Mouse (Mus musculus) MEL (cell line): ENCODE data around the gene Ift81. TPM values are rescaled to one million over a fixed set of nuclear protein-coding genes. Genes with fewer than 3 reads are reported as not detected.

Experiments
- DNase-seq: peaks from one replicate; pipeline ENCODE4 v3.0.0; 2011; ENCODE audit warnings: low read depth, low spot score
- H3K27ac ChIP-seq: 2 replicates; pipeline ENCODE4 v1.5.1; 2012; ENCODE audit warnings: low read depth, mild to moderate bottlenecking, control low read depth, low read length, moderate library complexity; ENCODE audit not compliant: control insufficient read depth
- H3K27me3 ChIP-seq, 2 experiments: fragments of 150-350 bp in 1 of 2; sonication (generic) in 1 of 2; 2 replicates each; pipeline ENCODE4 v1.6.1; 2012; ENCODE audit warnings: low read length in 2 of 2, mild to moderate bottlenecking in 2 of 2, improper control_type of control experiment in 1 of 2, moderate library complexity in 1 of 2; ENCODE audit not compliant: insufficient read depth in 2 of 2, control insufficient read depth in 1 of 2
- H3K36me3 ChIP-seq, 2 experiments: 2 replicates each; pipeline ENCODE4 v1.6.1; 2012 to 2014; ENCODE audit warnings: low read length in 2 of 2, improper control_type of control experiment in 1 of 2, inconsistent platforms in 1 of 2, mild to moderate bottlenecking in 1 of 2; ENCODE audit not compliant: insufficient read depth in 2 of 2, control insufficient read depth in 1 of 2
- H3K4me1 ChIP-seq, 2 experiments: fragments of 150-350 bp in 1 of 2; sonication (generic) in 1 of 2; 2 replicates each; pipeline ENCODE4 v1.6.1; 2012; ENCODE audit warnings: low read length in 2 of 2, improper control_type of control experiment in 1 of 2, mild to moderate bottlenecking in 1 of 2; ENCODE audit not compliant: insufficient read depth in 2 of 2, control insufficient read depth in 1 of 2
- H3K4me3 ChIP-seq, 2 experiments: fragments of 150-350 bp in 1 of 2; sonication (generic) in 1 of 2; 2 replicates each; pipeline ENCODE4 v1.5.1; 2012; ENCODE audit warnings: low read depth in 2 of 2, low read length in 2 of 2, mild to moderate bottlenecking in 2 of 2, moderate library complexity in 2 of 2, control low read depth in 1 of 2, improper control_type of control experiment in 1 of 2; ENCODE audit not compliant: control insufficient read depth in 1 of 2, insufficient read depth in 1 of 2
- H3K79me2 ChIP-seq: 2 replicates; pipeline ENCODE4 v1.6.1; 2012; ENCODE audit warnings: mild to moderate bottlenecking, low read length, moderate library complexity; ENCODE audit not compliant: control insufficient read depth, poor library complexity, insufficient read depth
- H3K9ac ChIP-seq: 2 replicates; pipeline ENCODE4 v1.6.1; 2012; ENCODE audit warnings: low read depth, mild to moderate bottlenecking, control low read depth, low read length, moderate library complexity; ENCODE audit not compliant: control insufficient read depth, poor library complexity, severe bottlenecking
- H3K9me3 ChIP-seq: fragments of 150-350 bp; sonication (generic); replicated peaks from 2 replicates; pipeline ENCODE4 v1.6.1; 2012; ENCODE audit warnings: mild to moderate bottlenecking, low read length, improper control_type of control experiment, moderate library complexity; ENCODE audit not compliant: insufficient read depth
- BHLHE40 ChIP-seq: IDR thresholded peaks from 2 replicates; pipeline ENCODE4 v1.6.1; 2012; ENCODE audit warnings: low read depth, mild to moderate bottlenecking, inconsistent platforms, low read length, improper control_type of control experiment, borderline replicate concordance
- CHD1 ChIP-seq: IDR thresholded peaks from 2 replicates; pipeline ENCODE4 v1.6.1; 2012; ENCODE audit warnings: low read depth, mild to moderate bottlenecking, inconsistent platforms, low read length, improper control_type of control experiment
- CHD2 ChIP-seq: IDR thresholded peaks from 2 replicates; pipeline ENCODE4 v1.6.1; 2011; ENCODE audit warnings: low read length, improper control_type of control experiment
- CTCF ChIP-seq, 3 experiments: IDR thresholded peaks in 2 of 3; conservative IDR thresholded peaks in 1 of 3; 2 replicates each; pipeline ENCODE4 v1.5.1; 2011 to 2012; ENCODE audit warnings: low read length in 3 of 3, low read depth in 2 of 3, mild to moderate bottlenecking in 2 of 3, improper control_type of control experiment in 1 of 3, inconsistent platforms in 1 of 3, mixed read lengths in 1 of 3, moderate library complexity in 1 of 3; ENCODE audit not compliant: control insufficient read depth in 1 of 3, insufficient read depth in 1 of 3, poor library complexity in 1 of 3, severe bottlenecking in 1 of 3
- E2F4 ChIP-seq: IDR thresholded peaks from 2 replicates; pipeline ENCODE4 v1.6.1; 2011; ENCODE audit warnings: low read depth, low read length, improper control_type of control experiment, borderline replicate concordance
- ELF1 ChIP-seq: IDR thresholded peaks from 2 replicates; pipeline ENCODE4 v1.6.1; 2014; ENCODE audit warnings: low read depth, mild to moderate bottlenecking, inconsistent platforms, low read length, improper control_type of control experiment, moderate library complexity
- EP300 ChIP-seq, 2 experiments: IDR thresholded peaks; 2 replicates each; pipeline ENCODE4 v1.6.1; 2011; ENCODE audit warnings: improper control_type of control experiment in 2 of 2, low read length in 2 of 2, low read depth in 1 of 2, mild to moderate bottlenecking in 1 of 2
- ETS1 ChIP-seq: IDR thresholded peaks from 2 replicates; pipeline ENCODE4 v1.6.1; 2012; ENCODE audit warnings: low read depth, mild to moderate bottlenecking, inconsistent platforms, low read length, improper control_type of control experiment, moderate library complexity
- GABPA ChIP-seq: IDR thresholded peaks from 2 replicates; pipeline ENCODE4 v1.6.1; 2012; ENCODE audit warnings: low read depth, mild to moderate bottlenecking, inconsistent platforms, low read length, improper control_type of control experiment, moderate library complexity
- GATA1 ChIP-seq: IDR thresholded peaks from 2 replicates; pipeline ENCODE4 v1.6.1; 2011; ENCODE audit warnings: low read depth, low read length, improper control_type of control experiment
- HCFC1 ChIP-seq: IDR thresholded peaks from 2 replicates; pipeline ENCODE4 v1.6.1; 2012; ENCODE audit warnings: low read depth, mild to moderate bottlenecking, inconsistent platforms, low read length, improper control_type of control experiment, moderate library complexity
- KAT2A ChIP-seq: conservative IDR thresholded peaks from 2 replicates; pipeline ENCODE4 v1.6.1; 2012; ENCODE audit warnings: low read depth, low read length, improper control_type of control experiment, inconsistent platforms
- MAX ChIP-seq: IDR thresholded peaks from 2 replicates; pipeline ENCODE4 v1.6.1; 2011; ENCODE audit warnings: low read length, improper control_type of control experiment
- MXI1 ChIP-seq: IDR thresholded peaks from 2 replicates; pipeline ENCODE4 v1.6.1; 2011; ENCODE audit warnings: mild to moderate bottlenecking, low read depth, low read length, improper control_type of control experiment
- MYB ChIP-seq: IDR thresholded peaks from 2 replicates; pipeline ENCODE4 v1.6.1; 2011; ENCODE audit warnings: mild to moderate bottlenecking, low read depth, low read length, improper control_type of control experiment
- MYC ChIP-seq: IDR thresholded peaks from 2 replicates; pipeline ENCODE4 v1.6.1; 2011; ENCODE audit warnings: low read depth, mild to moderate bottlenecking, low read length, improper control_type of control experiment, moderate library complexity
- NELFE ChIP-seq: IDR thresholded peaks from 2 replicates; pipeline ENCODE4 v1.6.1; 2011; ENCODE audit warnings: low read depth, low read length, improper control_type of control experiment
- POLR2A ChIP-seq, 2 experiments: IDR thresholded peaks; 2 replicates each; pipeline ENCODE4 v1.6.1; 2011 to 2012; ENCODE audit warnings: low read length in 2 of 2, mild to moderate bottlenecking in 2 of 2, control low read depth in 1 of 2, improper control_type of control experiment in 1 of 2, low read depth in 1 of 2, moderate library complexity in 1 of 2; ENCODE audit not compliant: control insufficient read depth in 1 of 2, insufficient read depth in 1 of 2, poor library complexity in 1 of 2
- POLR2AphosphoS2 ChIP-seq: IDR thresholded peaks from 2 replicates; pipeline ENCODE4 v1.6.1; 2011; ENCODE audit warnings: low read length, improper control_type of control experiment
- POLR2AphosphoS5 ChIP-seq: IDR thresholded peaks from 2 replicates; pipeline ENCODE4 v1.6.1; 2012; ENCODE audit warnings: low read depth, borderline replicate concordance, mild to moderate bottlenecking, inconsistent platforms, low read length, moderate library complexity, mixed read lengths
- RCOR1 ChIP-seq: IDR thresholded peaks from 2 replicates; pipeline ENCODE4 v1.6.1; 2012; ENCODE audit warnings: low read depth, mild to moderate bottlenecking, inconsistent platforms, low read length, improper control_type of control experiment
- SIN3A ChIP-seq: IDR thresholded peaks from 2 replicates; pipeline ENCODE4 v1.6.1; 2012; ENCODE audit warnings: low read length, improper control_type of control experiment, inconsistent platforms
- TAL1 ChIP-seq: IDR thresholded peaks from 2 replicates; pipeline ENCODE4 v1.6.1; 2012; ENCODE audit warnings: mild to moderate bottlenecking, inconsistent platforms, low read length, moderate library complexity, mixed read lengths
- TBP ChIP-seq: IDR thresholded peaks from 2 replicates; pipeline ENCODE4 v1.8.0; 2011; ENCODE audit warnings: low read depth, low read length, improper control_type of control experiment
- TCF12 ChIP-seq: IDR thresholded peaks from 2 replicates; pipeline ENCODE4 v1.6.1; 2014; ENCODE audit warnings: low read depth, mild to moderate bottlenecking, inconsistent platforms, low read length, improper control_type of control experiment, moderate library complexity
- UBTF ChIP-seq: IDR thresholded peaks from 2 replicates; pipeline ENCODE4 v1.6.1; 2012; ENCODE audit warnings: low read depth, mild to moderate bottlenecking, inconsistent platforms, low read length, improper control_type of control experiment, moderate library complexity, borderline replicate concordance; ENCODE audit not compliant: insufficient read depth
- USF2 ChIP-seq, 2 experiments: IDR thresholded peaks; 2 replicates each; pipeline ENCODE4 v1.6.1; 2011 to 2012; ENCODE audit warnings: improper control_type of control experiment in 2 of 2, low read length in 2 of 2, borderline replicate concordance in 1 of 2, inconsistent platforms in 1 of 2, low read depth in 1 of 2, mild to moderate bottlenecking in 1 of 2; ENCODE audit not compliant: insufficient read depth in 1 of 2
- ZC3H11A ChIP-seq: IDR thresholded peaks from 2 replicates; pipeline ENCODE4 v1.6.1; 2012; ENCODE audit warnings: low read depth, mild to moderate bottlenecking, inconsistent platforms, low read length, improper control_type of control experiment
- ZKSCAN1 ChIP-seq: IDR thresholded peaks from 2 replicates; pipeline ENCODE4 v1.6.1; 2012; ENCODE audit warnings: low read depth, mild to moderate bottlenecking, inconsistent platforms, low read length, improper control_type of control experiment, moderate library complexity
- ZMIZ1 ChIP-seq: IDR thresholded peaks from 2 replicates; pipeline ENCODE4 v1.6.1; 2012; ENCODE audit warnings: low read depth, mild to moderate bottlenecking, inconsistent platforms, low read length, improper control_type of control experiment, moderate library complexity
- ZNF384 ChIP-seq: IDR thresholded peaks from 2 replicates; pipeline ENCODE4 v1.6.1; 2012; ENCODE audit warnings: low read depth, mild to moderate bottlenecking, inconsistent platforms, low read length, improper control_type of control experiment
- polyA plus RNA-seq, 2 experiments: library from polyadenylated mRNA; stranded (reverse) in 1 of 2; unstranded in 1 of 2; fragments of >175 nt in 1 of 2; fragments of >200 nt in 1 of 2; gene quantifications; 2 replicates each; pipeline versions ENCODE4 v1.2.1 to v1.2.4; 2012; ENCODE audit warnings: low replicate concordance in 2 of 2, low read depth in 1 of 2; ENCODE audit not compliant: insufficient read length in 2 of 2, insufficient read depth in 1 of 2, missing spikeins in 1 of 2
- total RNA-seq: library from RNA; depleted of rRNA; stranded (reverse); fragments of 300-350 nt; gene quantifications from 2 replicates; pipeline ENCODE4 v1.2.3, GENCODE M21; 2012

The Ift81 gene
- total and polyA plus RNA-seq, 3 experiments = 1.5 to 1.9 TPM; not detected in 1

DNA sequence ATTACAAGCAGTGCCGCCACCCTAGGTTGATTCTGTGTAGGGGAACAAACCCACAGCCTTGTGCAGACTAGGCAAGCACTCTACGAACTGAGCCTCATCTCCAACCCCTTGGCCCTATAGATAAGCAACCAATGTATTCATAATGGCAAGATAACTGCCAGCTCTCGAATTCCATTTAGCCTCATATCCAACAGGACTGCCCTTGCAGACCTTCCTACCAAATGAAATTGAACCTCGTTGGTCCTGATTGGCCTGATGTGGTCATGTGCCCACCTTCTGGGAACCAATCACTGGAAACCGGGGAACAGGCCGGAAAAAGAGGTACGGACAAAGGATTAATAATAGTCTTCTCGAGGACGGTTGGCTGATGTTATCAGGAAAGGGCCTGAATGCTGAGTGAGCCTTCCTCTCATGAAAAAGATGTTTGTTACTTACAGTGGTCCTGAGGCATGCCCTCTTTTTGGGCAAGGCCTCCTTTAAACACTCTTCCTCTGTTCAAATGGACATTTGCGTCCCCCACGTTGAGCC is 10.7 kb upstream of the Ift81 start (continued):
- TF ChIP-seq TAL1 (peak; percentile 57), TCF12 (peak; percentile 73), CHD2 (peak; percentile 11; the same call in 1 of the 2 replicates), POLR2AphosphoS5 (peak; percentile 94; the same call in 1 of the 2 replicates), NELFE (peak; percentile 76), BHLHE40 (no peak), EP300 (IDR thresholded peaks at IDR 0.05; ENCODE audit: low read depth in 1 of 2, low read length in 2 of 2) (peak in 1 of 2 experiments; percentile 63; a peak in 3 of 4 replicates), POLR2A (IDR thresholded peaks at IDR 0.05; ENCODE audit: control insufficient read depth in 1 of 2, insufficient read depth in 1 of 2, low read depth in 1 of 2, low read length in 2 of 2, poor library complexity in 1 of 2) (peak in 1 of 2 experiments; percentile 87; a peak in 2 of 4 replicates), MYC (peak; percentile 64), ETS1 (peak; percentile 64), ZC3H11A (no peak), ZMIZ1 (peak; percentile 98), RCOR1 (no peak), E2F4 (no peak)

DNA sequence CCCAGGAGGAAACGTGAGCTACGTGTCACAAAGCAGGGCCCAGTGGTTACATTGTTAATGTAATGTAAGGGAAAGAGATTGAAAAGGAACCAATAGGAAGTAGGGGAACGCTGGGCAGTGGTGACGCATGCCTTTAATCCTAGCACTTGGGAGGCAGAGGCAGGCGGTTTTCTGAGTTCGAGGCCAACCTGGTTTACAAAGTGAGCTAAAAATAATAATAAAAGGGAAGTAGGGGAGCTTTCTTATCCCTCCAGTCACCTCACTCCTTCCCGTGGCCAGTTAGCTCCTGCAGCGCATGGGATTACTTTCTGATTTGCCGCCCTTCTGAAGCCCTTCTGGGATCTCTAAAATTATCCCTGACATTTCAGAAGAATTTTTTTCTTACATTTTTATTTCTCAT is 9.5 kb upstream of the Ift81 start:
- Histone ChIP-seq H3K27me3 (no peaks in the 10 kb centered on the region), H3K4me1 (peaks cover 10 to 38% of the 10 kb centered on the region in 2 experiments), H3K36me3 (peaks cover 0 to 17% of the 10 kb centered on the region in 2 experiments; a peak in 2 of 4 replicates), H3K79me2 (peaks cover 2% of the 10 kb centered on the region; the same call in 1 of the 2 replicates), H3K9ac (peak overlapping the region; percentile 77), H3K9me3 (no peaks in the 10 kb centered on the region), H3K27ac (peak overlapping the region; percentile 99), H3K4me3 (peak overlapping the region; percentile 64 to 69)
- peak; percentile 84 for DNase-seq
- TF ChIP-seq GATA1 = no peak
- peak; percentile 12; the same call in 1 of the 2 replicates for TF ChIP-seq SIN3A
- TF ChIP-seq MYB = no peak
- TF ChIP-seq MYC = 0 out of 2 replicates have a peak, but pooled peaks have one; percentile 46
- 0 out of 2 replicates have a peak, but pooled peaks have one; percentile 6 for TF ChIP-seq ZNF384
- TF ChIP-seq TBP = no peak
- TF ChIP-seq CHD2 = no peak
- TF ChIP-seq USF2 (IDR thresholded peaks at IDR 0.05; ENCODE audit: borderline replicate concordance in 1 of 2, insufficient read depth in 1 of 2, low read depth in 1 of 2, low read length in 2 of 2) = no peak
- TF ChIP-seq ZKSCAN1 = no peak
- no peak; the same call in 1 of the 2 replicates for TF ChIP-seq CHD1
- TF ChIP-seq UBTF = no peak
- peak; percentile 33; the same call in 1 of the 2 replicates for TF ChIP-seq NELFE
- no peak for TF ChIP-seq POLR2A (IDR thresholded peaks at IDR 0.05; ENCODE audit: control insufficient read depth in 1 of 2, insufficient read depth in 1 of 2, low read depth in 1 of 2, low read length in 2 of 2, poor library complexity in 1 of 2)
- no peak for TF ChIP-seq CTCF (IDR thresholded peaks at IDR 0.05 in 2 of 3, conservative IDR thresholded peaks at IDR 0.05 in 1 of 3; ENCODE audit: control insufficient read depth in 1 of 3, insufficient read depth in 1 of 3, low read depth in 2 of 3, low read length in 3 of 3, poor library complexity in 1 of 3, severe bottlenecking in 1 of 3)
- no peak for TF ChIP-seq POLR2AphosphoS5
- no peak; the same call in 1 of the 2 replicates for TF ChIP-seq E2F4
- TF ChIP-seq EP300 (IDR thresholded peaks at IDR 0.05; ENCODE audit: low read depth in 1 of 2, low read length in 2 of 2) = peak; percentile 37 to 41; a peak in 2 of 4 replicates
- TF ChIP-seq MAX = peak; percentile 72
- TF ChIP-seq POLR2AphosphoS2 = no peak
- TF ChIP-seq ELF1 = no peak
- no peak for TF ChIP-seq KAT2A
- no peak; the same call in 1 of the 2 replicates for TF ChIP-seq MXI1
- TF ChIP-seq BHLHE40 = no peak
- TF ChIP-seq ZC3H11A = no peak
- peak; percentile 66 for TF ChIP-seq ETS1
- no peak for TF ChIP-seq GABPA
- no peak for TF ChIP-seq HCFC1
- no peak for TF ChIP-seq TCF12
- TF ChIP-seq RCOR1 = no peak; the same call in 1 of the 2 replicates
- TF ChIP-seq TAL1 = no peak
